Mouse (Mus musculus): ENCODE data around the gene Dis3l2.

The Dis3l2 gene

GRCm38 (mm10) chr1:87009156-87009555, 305.5 kb downstream of the Dis3l2 start:
- no peak for DNase-seq (ENCODE audit: low spot score in 2 of 2)

DNA sequence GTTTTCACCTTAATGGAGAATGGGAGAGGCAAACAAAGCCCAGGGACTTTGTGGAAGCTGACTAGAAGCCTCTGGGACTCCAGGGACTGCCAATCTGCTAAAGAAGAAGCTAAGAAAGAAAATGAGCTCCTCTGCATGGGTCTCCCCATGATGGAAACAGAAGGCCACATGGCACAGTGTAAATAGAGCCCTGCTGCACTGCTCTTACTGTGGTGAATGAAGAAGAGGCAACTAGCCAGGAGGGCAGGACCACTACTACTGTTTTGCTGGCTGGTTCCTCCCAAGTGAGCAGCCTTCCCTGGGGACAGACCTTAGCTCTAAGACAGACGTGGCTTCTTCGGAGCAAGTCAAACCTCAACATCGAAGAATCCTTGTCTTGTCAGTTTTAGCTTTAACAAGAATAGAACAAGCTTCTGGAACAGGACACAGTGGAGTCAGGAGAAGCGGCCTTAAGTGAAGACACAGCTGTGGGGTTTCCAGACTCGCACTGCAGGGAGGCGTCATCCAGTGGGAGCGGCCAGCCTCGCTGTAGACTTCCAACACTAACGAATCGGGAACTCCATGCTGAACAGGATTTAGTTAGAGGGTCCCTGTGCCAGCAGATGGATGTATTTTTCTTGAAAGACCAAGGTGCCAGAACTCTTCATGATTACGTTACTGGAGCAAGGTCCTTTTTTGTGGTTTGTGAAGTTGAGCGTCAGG, 307.2 kb downstream of the Dis3l2 start:
- DNase-seq (ENCODE audit: low spot score in 2 of 2), result no peak

DNA sequence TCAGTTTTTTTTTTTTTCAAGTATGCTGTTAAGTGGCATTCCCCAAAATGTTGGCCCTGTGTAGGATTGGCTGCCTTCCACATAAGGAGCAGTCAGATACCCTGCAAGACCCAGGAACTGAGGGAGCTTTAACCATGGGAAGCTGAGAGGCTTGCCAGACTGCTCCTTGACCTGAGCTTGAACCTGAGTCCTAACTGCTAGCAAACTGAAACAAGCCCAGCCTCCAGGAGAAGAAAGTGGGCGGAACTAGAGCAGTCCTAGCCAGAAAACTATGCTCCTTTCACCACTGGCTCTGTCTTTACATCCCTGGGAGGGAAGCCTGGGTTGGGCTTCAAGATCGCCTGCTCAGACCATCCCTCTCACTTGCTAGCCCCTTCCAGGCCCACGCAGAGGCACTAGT, 308.1 kb downstream of the Dis3l2 start:
- no peak for DNase-seq (ENCODE audit: low spot score in 2 of 2)

DNA sequence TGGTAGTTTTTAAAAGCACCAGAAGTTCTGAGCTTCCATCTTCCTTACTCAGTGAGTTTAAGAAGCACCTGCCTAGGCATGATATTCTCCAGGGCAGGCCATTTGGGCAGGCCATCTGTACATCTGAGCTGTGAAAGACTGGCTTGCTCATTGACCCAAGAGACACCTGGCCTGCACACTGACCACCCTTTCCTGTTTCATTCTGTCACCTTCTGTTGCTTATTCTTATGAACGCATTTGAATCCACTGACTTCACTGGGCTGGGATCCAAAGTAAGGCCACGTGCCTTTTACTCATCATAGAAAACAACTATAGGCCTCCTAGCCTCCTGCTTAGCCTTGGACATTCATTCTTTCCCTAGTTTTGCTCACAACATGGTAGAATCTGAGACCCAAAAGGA, 309.0 kb downstream of the Dis3l2 start:
- DNase-seq (ENCODE audit: low spot score in 2 of 2), result no peak

GRCm38 (mm10) chr1:87020714-87021113, 317.1 kb downstream of the Dis3l2 start:
- no peak for DNase-seq (ENCODE audit: low spot score in 2 of 2)

GRCm38 (mm10) chr1:87021584-87021983, 318.0 kb downstream of the Dis3l2 start:
- DNase-seq (ENCODE audit: low spot score in 2 of 2), result no peak

DNA sequence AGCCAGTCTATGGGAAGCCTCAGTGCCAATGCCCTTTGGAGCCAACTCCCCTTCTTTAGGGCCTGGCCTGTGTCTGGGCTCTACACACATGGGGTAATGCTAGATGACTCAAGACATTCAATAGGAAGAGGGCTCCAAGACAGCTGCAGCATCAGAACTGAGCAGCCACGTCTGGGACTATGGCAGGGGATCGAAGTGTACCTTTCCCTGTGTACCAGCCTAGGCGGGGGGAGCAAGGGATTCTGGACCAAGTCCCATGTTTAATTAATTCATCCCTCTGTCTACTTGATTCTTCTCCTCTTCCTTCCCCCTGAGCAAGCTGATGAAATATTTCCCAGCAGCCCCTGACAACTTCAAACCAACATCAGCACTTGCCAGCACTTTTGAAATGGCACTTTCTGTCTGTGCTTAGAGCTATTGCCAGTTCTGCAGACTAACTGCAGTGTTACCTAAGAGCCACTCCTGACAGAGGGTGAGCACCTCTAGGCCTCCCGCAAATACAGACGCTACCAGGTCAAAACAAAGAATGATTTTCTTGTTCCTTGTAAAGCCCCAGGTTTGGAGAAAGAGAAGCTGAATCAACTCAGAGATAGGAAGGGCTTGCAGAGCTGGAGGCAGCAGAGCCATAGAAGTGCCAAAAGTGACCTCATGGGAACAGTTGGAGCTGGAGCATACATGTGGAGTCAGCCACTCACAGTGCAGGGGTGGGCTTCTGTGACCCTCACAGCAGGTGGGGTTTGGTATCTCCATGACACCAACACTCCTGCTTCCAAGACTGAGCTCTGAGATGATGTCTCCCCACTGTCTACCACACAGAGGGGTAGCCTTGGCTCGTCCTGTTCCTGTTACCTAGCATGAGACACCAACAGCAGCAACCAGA, 319.9 kb downstream of the Dis3l2 start:
- no peak for DNase-seq (ENCODE audit: low spot score in 2 of 2)

DNA sequence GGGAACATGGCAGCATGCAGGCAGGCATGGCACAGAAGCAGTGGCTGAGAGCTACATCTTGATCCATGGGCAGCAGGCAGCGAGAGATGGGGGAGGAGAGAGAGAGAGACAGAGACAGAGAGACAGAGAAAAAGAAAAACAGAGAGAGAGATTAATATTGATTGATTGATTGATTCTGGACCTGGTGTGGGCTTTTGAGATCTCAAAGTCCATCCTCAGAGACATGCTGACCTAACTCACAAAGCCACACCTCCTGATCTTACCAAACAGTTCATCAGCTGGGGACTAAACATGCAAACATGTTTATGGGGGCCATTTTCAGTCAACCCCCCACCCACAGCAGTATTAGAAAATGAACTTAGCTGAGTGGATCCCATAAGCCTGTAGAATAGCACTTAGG, 321.4 kb downstream of the Dis3l2 start:
- DNase-seq (ENCODE audit: low spot score in 2 of 2), result no peak

- DNase-seq (ENCODE audit: low spot score in 2 of 2), result no peak
Observed at GRCm38 (mm10) chr1:87028786-87029185, 325.2 kb downstream of the Dis3l2 start.

GRCm38 (mm10) chr1:87030652-87031051, 327.0 kb downstream of the Dis3l2 start:
- DNase-seq (ENCODE audit: low spot score in 2 of 2), result no peak

- no peak for DNase-seq (ENCODE audit: low spot score in 2 of 2)
Observed at GRCm38 (mm10) chr1:87032466-87032865, 328.9 kb downstream of the Dis3l2 start.

DNA sequence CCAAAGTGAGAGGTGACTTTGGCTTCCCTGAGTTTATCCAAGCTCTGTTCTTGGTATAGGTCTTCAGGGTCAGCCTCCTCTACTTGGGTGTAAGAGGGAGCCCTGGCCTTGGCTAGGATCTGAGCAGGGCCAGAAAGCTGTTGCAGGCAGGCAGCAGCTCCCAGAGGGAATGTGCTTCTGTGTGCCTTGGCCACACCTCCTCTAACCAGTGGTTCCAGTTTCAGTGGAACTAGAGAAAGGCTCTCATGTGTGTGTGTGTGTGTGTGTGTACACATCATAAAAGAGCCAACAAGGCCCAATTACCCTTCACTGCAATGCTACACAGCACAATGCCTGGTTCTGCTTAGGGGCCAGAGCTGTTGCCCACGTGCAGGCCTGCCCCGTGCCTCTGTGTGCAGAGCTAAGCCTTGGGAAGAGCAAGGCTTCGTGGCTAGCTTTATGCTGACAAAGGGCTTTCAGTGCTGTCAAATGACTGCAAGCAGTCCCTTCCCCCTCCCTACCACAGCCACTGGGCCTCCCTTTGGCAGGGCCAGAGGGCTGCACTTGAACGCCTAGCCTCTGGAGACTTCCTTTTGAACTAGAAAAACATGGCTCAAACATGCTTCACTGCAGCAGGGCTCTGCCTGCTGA, 332.0 kb downstream of the Dis3l2 start:
- no peak for DNase-seq (ENCODE audit: low spot score in 2 of 2)

- no peak for DNase-seq (ENCODE audit: low spot score in 2 of 2)
Observed at GRCm38 (mm10) chr1:87036334-87036733, 332.7 kb downstream of the Dis3l2 start.

GRCm38 (mm10) chr1:87038477-87039070, 335.0 kb downstream of the Dis3l2 start:
- DNase-seq (ENCODE audit: low spot score in 2 of 2), result no peak

DNA sequence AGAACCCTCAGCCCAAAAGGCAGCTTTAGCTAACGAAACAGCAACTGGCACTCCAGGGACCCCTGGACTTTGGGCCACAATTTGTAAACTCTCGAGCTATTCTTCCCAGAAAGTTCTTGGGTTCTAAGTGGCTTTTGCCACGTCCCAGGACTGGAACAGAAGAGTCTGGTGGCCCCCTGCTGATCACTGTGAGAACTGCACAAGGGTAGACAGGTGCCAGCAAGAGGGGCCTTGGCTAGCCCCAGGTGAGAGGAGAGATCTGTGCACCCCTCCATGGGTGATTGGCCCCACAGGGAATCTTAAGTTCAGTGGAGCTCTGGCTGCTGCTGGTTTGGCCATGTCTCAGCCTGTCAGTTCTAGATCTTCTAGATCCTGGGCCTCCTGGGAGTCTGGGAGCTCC, 337.5 kb downstream of the Dis3l2 start:
- peak; percentile 69 to 77 for DNase-seq (ENCODE audit: low spot score in 2 of 2)

DNA sequence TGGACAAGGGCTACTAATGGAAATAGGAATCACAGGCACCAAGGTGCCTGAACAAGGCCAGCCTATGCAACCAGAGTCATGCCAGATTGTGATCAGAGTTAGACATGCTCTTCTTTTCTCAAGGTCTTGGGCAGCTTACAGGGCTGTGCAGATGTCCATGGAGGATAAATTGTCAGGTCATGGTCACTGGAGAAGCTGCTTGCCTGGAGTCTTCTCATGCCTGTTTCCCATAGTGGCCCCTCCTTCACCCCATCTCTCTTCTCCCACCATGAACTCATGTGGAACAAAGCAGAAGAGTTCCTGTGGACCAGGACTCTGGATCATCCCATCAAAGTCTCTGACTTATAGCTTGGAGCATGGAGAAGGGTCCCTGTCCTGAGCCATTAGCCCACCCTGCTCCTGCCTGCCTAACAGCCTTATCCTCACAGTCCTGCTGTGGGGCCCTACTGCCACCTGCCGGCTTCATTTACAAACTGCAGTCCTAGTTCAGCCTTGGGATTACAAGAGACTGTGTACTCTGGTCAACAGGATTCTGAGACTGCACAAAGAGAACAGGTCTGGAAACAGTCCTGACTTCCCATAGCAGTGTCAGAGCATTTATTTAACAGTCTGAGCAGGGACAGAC, 338.3 kb downstream of the Dis3l2 start:
- DNase-seq (ENCODE audit: low spot score in 2 of 2), result peak; percentile 75 to 86

DNA sequence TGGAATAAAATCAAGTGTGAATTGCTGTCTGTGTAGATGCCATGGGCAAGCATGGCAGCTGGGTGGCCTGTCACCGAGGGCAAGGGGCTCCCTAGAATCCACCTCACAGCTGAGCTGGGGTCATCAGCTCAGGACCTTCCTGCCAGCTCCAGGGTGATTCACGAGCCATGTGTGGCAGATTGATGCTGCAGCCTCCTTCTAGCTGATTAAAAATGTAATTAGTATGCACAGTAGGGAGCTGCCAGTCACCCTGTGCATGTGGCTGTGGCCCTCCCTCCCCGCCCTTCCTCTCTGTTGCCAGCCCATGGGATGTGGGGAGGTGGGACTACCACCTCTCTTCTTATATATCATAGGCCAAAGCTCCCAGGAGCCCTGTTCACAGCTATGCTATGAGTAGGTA, 346.5 kb downstream of the Dis3l2 start:
- DNase-seq (ENCODE audit: low spot score in 2 of 2), result no peak

- DNase-seq (ENCODE audit: low spot score in 2 of 2), result no peak
Observed at GRCm38 (mm10) chr1:87050700-87051099, 347.1 kb downstream of the Dis3l2 start.

DNA sequence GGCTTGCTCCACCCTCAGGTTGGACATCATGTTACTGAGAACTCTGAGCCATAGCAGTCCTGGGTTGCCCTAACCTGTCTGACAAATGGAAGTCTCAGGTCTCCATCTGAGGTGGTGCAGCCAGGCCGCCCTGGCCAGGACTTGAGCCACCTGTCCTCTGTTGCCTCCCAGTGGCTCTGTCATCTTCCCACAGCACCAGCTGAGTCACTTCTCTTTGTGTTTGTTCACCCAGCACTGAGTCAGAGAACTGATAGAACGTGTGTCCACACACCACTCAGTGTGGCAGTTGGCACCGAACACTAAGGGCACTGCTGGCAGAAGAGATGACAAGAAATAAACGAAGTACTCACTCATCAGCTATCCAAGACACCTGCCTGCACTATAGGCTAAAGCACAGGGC, 347.8 kb downstream of the Dis3l2 start:
- peak in 1 of 2 experiments; percentile 9 for DNase-seq (ENCODE audit: low spot score in 2 of 2)

DNA sequence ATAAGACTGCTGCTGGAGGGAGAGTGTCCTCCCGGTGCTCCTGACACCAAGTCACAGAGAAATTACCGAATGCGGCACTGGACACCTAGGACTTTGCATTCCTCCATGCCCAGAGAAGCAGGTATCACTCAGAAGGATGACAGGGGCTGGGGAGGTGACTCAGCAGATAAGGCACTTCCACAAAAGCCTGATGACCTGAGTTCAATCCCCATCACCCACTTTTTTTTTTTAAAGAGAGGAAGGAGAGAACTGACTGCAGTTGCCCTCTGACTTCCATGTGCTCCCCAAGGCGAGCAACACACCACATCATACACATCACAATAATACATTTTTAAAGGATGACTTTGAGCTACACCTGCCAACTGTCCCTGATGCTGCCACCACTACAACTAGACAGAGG, 353.5 kb downstream of the Dis3l2 start:
- DNase-seq (ENCODE audit: low spot score in 2 of 2), result no peak

GRCm38 (mm10) chr1:87059042-87059665, 355.5 kb downstream of the Dis3l2 start:
- no peak for DNase-seq (ENCODE audit: low spot score in 2 of 2)

All from frontal cortex, postnatal 36 days (tissue).